Comparison of ENCODE assay signal across 12 mouse cellular contexts in the genomic region with DNA sequence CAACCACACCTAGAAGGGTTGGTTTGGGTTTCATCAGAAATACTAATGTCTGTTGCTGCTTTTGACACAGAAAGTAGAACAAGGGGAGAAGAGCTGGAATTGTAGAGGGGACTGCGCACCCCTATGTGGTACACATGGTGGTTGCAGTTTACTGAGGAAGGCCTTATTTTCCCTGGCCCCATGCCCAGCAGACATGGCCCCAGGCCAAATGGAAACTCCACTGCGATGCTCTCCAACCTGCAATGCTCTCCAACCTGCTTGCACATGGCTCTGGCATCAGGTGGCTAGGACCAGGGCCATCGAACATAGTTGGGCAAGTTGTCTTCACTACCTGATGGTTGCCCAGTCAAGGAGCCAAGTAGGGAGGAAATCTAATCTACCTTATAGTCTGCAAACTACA. TPM values are rescaled to one million over a fixed set of nuclear protein-coding genes. Genes with fewer than 3 reads are reported as not detected.
DNase-seq lines count a peak whose midpoint lies in the region; ATAC-seq lines count a peak whose summit lies in the region.
"Had no signal": no experiment of that assay in that cellular context is flagged by ENCODE, and none has a peak within 500 bp of the region (broad histone marks: within the 10 kb centered on the region; RNA-seq: fewer than 3 reads in every experiment).

No protein-coding gene starts in this region.

- peak overlapping the region; percentile 73 for H3K27ac ChIP-seq in heart, embryonic 10.5 days
- no peak overlapping the region for H3K27ac ChIP-seq in midbrain, embryonic 13.5 days
- no peak overlapping the region for H3K27ac ChIP-seq in midbrain, embryonic 16.5 days (ENCODE audit: low read length)
- H3K27ac ChIP-seq in midbrain, embryonic 10.5 days (replicated peaks), result no peak overlapping the region
- H3K27ac ChIP-seq: neural tube, embryonic 12.5 days had no signal

- ATAC-seq in midbrain, embryonic 13.5 days, result no peak
- ATAC-seq in midbrain, embryonic 16.5 days, result no peak
- ATAC-seq: forebrain, embryonic 14.5 days had no signal

- 0 out of 2 replicates have a peak, but pooled peaks cover 2% of the 10 kb centered on the region for H3K36me3 ChIP-seq in heart, embryonic 10.5 days
- H3K36me3 ChIP-seq in midbrain, embryonic 13.5 days, result no peaks in the 10 kb centered on the region
- H3K36me3 ChIP-seq in midbrain, embryonic 16.5 days (ENCODE audit: control insufficient read depth, insufficient read depth, low read length), result no peaks in the 10 kb centered on the region
- no peaks in the 10 kb centered on the region for H3K36me3 ChIP-seq in midbrain, embryonic 10.5 days
- H3K36me3 ChIP-seq: neural tube, embryonic 12.5 days had no signal

- no peaks in the 10 kb centered on the region for H3K9me3 ChIP-seq in heart, embryonic 10.5 days
- H3K9me3 ChIP-seq in midbrain, embryonic 13.5 days, result no peaks in the 10 kb centered on the region
- H3K9me3 ChIP-seq in midbrain, embryonic 16.5 days (replicated peaks; ENCODE audit: control insufficient read depth, low read length, poor library complexity, severe bottlenecking), result no peaks in the 10 kb centered on the region
- no peaks in the 10 kb centered on the region for H3K9me3 ChIP-seq in midbrain, embryonic 10.5 days (replicated peaks)
- H3K9me3 ChIP-seq: limb, embryonic 15.5 days; neural tube, embryonic 12.5 days had no signal

- DNase-seq in gastrocnemius, postnatal 10 days, result peak; percentile 64
- no peak for DNase-seq in gastrocnemius, postnatal 25 days
- peak; percentile 55 for DNase-seq in MN1 (ENCODE audit: low spot score)
- no peak for DNase-seq in heart, embryonic 10.5 days (ENCODE audit: low spot score)
- DNase-seq in kidney, postnatal 10 days, result peak; percentile 78
- DNase-seq in midbrain, embryonic 10.5 days (ENCODE audit: low spot score), result no peak
- DNase-seq: cerebellum, adult 9-11 months had no signal

- peaks cover 71% of the 10 kb centered on the region for H3K4me1 ChIP-seq in heart, embryonic 10.5 days
- H3K4me1 ChIP-seq in midbrain, embryonic 13.5 days (replicated peaks), result peaks cover 19% of the 10 kb centered on the region
- H3K4me1 ChIP-seq in midbrain, embryonic 16.5 days (ENCODE audit: control insufficient read depth, insufficient read depth, low read length), result no peaks in the 10 kb centered on the region
- peaks cover 34% of the 10 kb centered on the region for H3K4me1 ChIP-seq in midbrain, embryonic 10.5 days

- no peak overlapping the region for H3K9ac ChIP-seq in midbrain, embryonic 13.5 days (replicated peaks)
- no peak overlapping the region for H3K9ac ChIP-seq in midbrain, embryonic 16.5 days (ENCODE audit: low read depth, low read length)
- H3K9ac ChIP-seq: limb, embryonic 15.5 days; neural tube, embryonic 12.5 days had no signal

- 67% methylated on average over 3 of the region's 3 CpGs for WGBS in heart, embryonic 10.5 days
- WGBS in midbrain, embryonic 13.5 days, result 85% methylated on average over 3 of the region's 3 CpGs
- WGBS in midbrain, embryonic 16.5 days, result 83% methylated on average over 3 of the region's 3 CpGs
- 93% methylated on average over 3 of the region's 3 CpGs for WGBS in midbrain, embryonic 10.5 days

- H3K27me3 ChIP-seq in heart, embryonic 10.5 days (ENCODE audit: insufficient read depth, poor library complexity, severe bottlenecking), result no peaks in the 10 kb centered on the region
- no peaks in the 10 kb centered on the region for H3K27me3 ChIP-seq in midbrain, embryonic 13.5 days
- H3K27me3 ChIP-seq in midbrain, embryonic 16.5 days (ENCODE audit: control insufficient read depth, insufficient read depth, low read depth, low read length), result no peaks in the 10 kb centered on the region; the same call in 1 of the 2 replicates
- H3K27me3 ChIP-seq in midbrain, embryonic 10.5 days (ENCODE audit: low read depth, poor library complexity, severe bottlenecking), result no peaks in the 10 kb centered on the region
- H3K27me3 ChIP-seq: limb, embryonic 15.5 days; neural tube, embryonic 12.5 days had no signal

- no peak overlapping the region for H3K4me2 ChIP-seq in midbrain, embryonic 13.5 days (replicated peaks)
- no peak overlapping the region for H3K4me2 ChIP-seq in midbrain, embryonic 16.5 days (ENCODE audit: low read length)
- H3K4me2 ChIP-seq: limb, embryonic 15.5 days; neural tube, embryonic 12.5 days had no signal

- H3K4me3 ChIP-seq in heart, embryonic 10.5 days, result no peak overlapping the region
- H3K4me3 ChIP-seq in midbrain, embryonic 13.5 days (replicated peaks), result no peak overlapping the region
- H3K4me3 ChIP-seq in midbrain, embryonic 16.5 days (ENCODE audit: low read depth, low read length), result no peak overlapping the region
- H3K4me3 ChIP-seq in midbrain, embryonic 10.5 days, result no peak overlapping the region
- H3K4me3 ChIP-seq: limb, embryonic 15.5 days; neural tube, embryonic 12.5 days had no signal

RNA-seq across cellular contexts. Expression of gene Sh3pxd2a, which starts 35.0 kb away (rescaled TPM):
- total RNA-seq in gastrocnemius, postnatal 10 days (2021), result 10 to 100 TPM; 79.8 to 85.6 TPM
- total RNA-seq in gastrocnemius, postnatal 25 days (2021), result 10 to 100 TPM; 37.8 to 46.3 TPM
- 3.4 and 3.9 TPM in 2 replicates for polyA plus RNA-seq in heart, embryonic 10.5 days (2016; fragmentation: Nextera tagmentation; extraction: Ambion mirVana)
- polyA plus RNA-seq in midbrain, embryonic 13.5 days (2015; fragmentation: Nextera tagmentation; extraction: Ambion mirVana), result 2.0 and 2.2 TPM in 2 replicates
- 1.5 and 1.8 TPM in 2 replicates for polyA plus RNA-seq in midbrain, embryonic 16.5 days (2015; fragmentation: Nextera tagmentation; extraction: Ambion mirVana)
- 1.7 TPM in 2 replicates for polyA plus RNA-seq in midbrain, embryonic 10.5 days (2016; fragmentation: Nextera tagmentation; extraction: Ambion mirVana)

Comparison
In these comparisons a context has a peak if more than half of its experiments do, and no peak if none do; other contexts are left out.
1. DNase-seq: peak in gastrocnemius, postnatal 10 days (single experiment), MN1 (single experiment) and kidney, postnatal 10 days (single experiment); none in gastrocnemius, postnatal 25 days (single experiment), heart, embryonic 10.5 days (single experiment) and midbrain, embryonic 10.5 days (single experiment).